Mouse (Mus musculus): ENCODE results near the gene Cmbl. TPM values are rescaled to one million over a fixed set of nuclear protein-coding genes. Genes with fewer than 3 reads are reported as not detected.

Cmbl gene
- polyA plus RNA-seq, 1 experiment from 2014 or later = 14.3 TPM

Other genes with a start within 250 kb of the Cmbl start
- 0.65 and 1.1 TPM in 2 replicates for gene Ankrd33b, start 197.7 kb upstream of the Cmbl start, polyA plus RNA-seq (2015; fragmentation: Nextera tagmentation; extraction: Ambion mirVana)
- gene Ropn1l, start 111.7 kb upstream of the Cmbl start, polyA plus RNA-seq (2015; fragmentation: Nextera tagmentation; extraction: Ambion mirVana) = 1.6 and 1.9 TPM in 2 replicates
- gene March6, start 34.3 kb upstream of the Cmbl start, polyA plus RNA-seq (2015; fragmentation: Nextera tagmentation; extraction: Ambion mirVana) = 86.5 and 96.9 TPM in 2 replicates
- gene Cct5, start 36.4 kb downstream of the Cmbl start, polyA plus RNA-seq (2015; fragmentation: Nextera tagmentation; extraction: Ambion mirVana) = 484 and 504 TPM in 2 replicates
- 9.2 and 10.6 TPM in 2 replicates for gene Fam173b, start 36.5 kb downstream of the Cmbl start, polyA plus RNA-seq (2015; fragmentation: Nextera tagmentation; extraction: Ambion mirVana)